Mouse (Mus musculus) thymus, postnatal 0 days (tissue): ENCODE results near the gene Ube2o. TPM values are rescaled to one million over a fixed set of nuclear protein-coding genes. Genes with fewer than 3 reads are reported as not detected.

Source experiments
- DNase-seq: peaks from one replicate; pipeline ENCODE4 v3.0.0-alpha.2; 2015; ENCODE audit warnings: low spot score
- polyA plus RNA-seq: library from polyadenylated mRNA; unstranded; fragments of >200 nt; fragmentation: Nextera tagmentation; extraction: Ambion mirVana; gene quantifications from 2 replicates; pipeline ENCODE4 v1.2.1, GENCODE M21; 2015

Ube2o gene
- polyA plus RNA-seq, 1 experiment from 2014 or later: 6.8 TPM

GRCm38 (mm10) chr11:116489771-116490231, 91.4 kb downstream of the Ube2o start:
- peak; percentile 39 for DNase-seq

GRCm38 (mm10) chr11:116488693-116489375, 92.4 kb downstream of the Ube2o start:
- peak; percentile 33 for DNase-seq

DNA sequence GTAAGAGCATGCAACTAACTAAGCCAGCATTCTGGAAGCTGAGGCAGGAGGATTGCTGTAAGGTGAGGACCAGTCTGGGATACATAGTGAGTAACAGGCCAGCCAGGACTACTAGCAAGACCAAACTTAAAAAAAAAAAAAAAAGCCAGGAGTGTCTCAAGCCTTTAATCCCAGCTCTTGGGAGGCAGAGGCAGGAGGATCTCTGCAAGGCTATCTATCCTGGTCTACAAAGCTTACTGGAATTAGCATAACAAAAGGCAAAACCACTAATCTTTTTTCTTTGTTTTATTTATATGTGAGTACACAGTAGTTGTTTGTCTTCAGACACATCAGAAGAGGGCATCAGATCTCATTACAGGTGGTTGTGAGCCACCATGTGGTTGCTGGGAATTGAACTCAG, 93.0 kb downstream of the Ube2o start:
- no peak for DNase-seq

Other genes starting within 250 kb of the Ube2o start
- 1.3 and 1.5 TPM in 2 replicates for gene Foxj1, start 246.0 kb downstream of the Ube2o start, polyA plus RNA-seq
- 52.3 and 56.7 TPM in 2 replicates for gene Rnf157, start 168.4 kb downstream of the Ube2o start, polyA plus RNA-seq
- 81.9 and 82.9 TPM in 2 replicates for gene Ubald2, start 147.4 kb downstream of the Ube2o start, polyA plus RNA-seq
- gene Qrich2, start 115.2 kb downstream of the Ube2o start, polyA plus RNA-seq: 0.05 and 0.35 TPM in 2 replicates
- gene Prpsap1, start 87.2 kb downstream of the Ube2o start, polyA plus RNA-seq: 90.9 and 96.6 TPM in 2 replicates
- 13.7 and 14.8 TPM in 2 replicates for gene Sphk1, start 50.5 kb downstream of the Ube2o start, polyA plus RNA-seq
- gene Aanat, start 5.0 kb upstream of the Ube2o start, polyA plus RNA-seq: not detected in 2 replicates
- gene Rhbdf2, start 45.6 kb upstream of the Ube2o start, polyA plus RNA-seq: 8.8 and 11.2 TPM in 2 replicates
- gene Prcd, start 72.1 kb upstream of the Ube2o start, polyA plus RNA-seq: 0.27 and 0.57 TPM in 2 replicates
- 7.9 and 8.1 TPM in 2 replicates for gene Cygb, start 72.9 kb upstream of the Ube2o start, polyA plus RNA-seq
- gene St6galnac1, start 194.1 kb upstream of the Ube2o start, polyA plus RNA-seq: not detected in 2 replicates
- gene Mxra7, start 246.6 kb upstream of the Ube2o start, polyA plus RNA-seq: 4.8 and 5.0 TPM in 2 replicates